Mouse (Mus musculus): ENCODE results near the gene Gm3629. TPM values are rescaled to one million over a fixed set of nuclear protein-coding genes. Genes with fewer than 3 reads are reported as not detected.

Gene Gm3629
- total and polyA plus RNA-seq, 3 experiments, result not detected

Other genes with a start within 250 kb of the Gm3629 start
- not detected in 2 replicates for gene Gm3618, start 246.9 kb downstream of the Gm3629 start, total RNA-seq (2012; rRNA removed)
- not detected for gene Gm3618, start 246.9 kb downstream of the Gm3629 start, polyA plus RNA-seq (2012; ENCODE audit: insufficient read depth in 1 of 2, insufficient read length in 2 of 2, low read depth in 1 of 2, low replicate concordance in 2 of 2, missing spikeins in 1 of 2)
- not detected in 2 replicates for gene Gm16440, start 200.3 kb downstream of the Gm3629 start, total RNA-seq (2012; rRNA removed)
- gene Gm16440, start 200.3 kb downstream of the Gm3629 start, polyA plus RNA-seq (2012; ENCODE audit: insufficient read depth in 1 of 2, insufficient read length in 2 of 2, low read depth in 1 of 2, low replicate concordance in 2 of 2, missing spikeins in 1 of 2), result not detected
- gene Gm3591, start 178.1 kb downstream of the Gm3629 start, total RNA-seq (2012; rRNA removed), result not detected in 2 replicates
- not detected for gene Gm3591, start 178.1 kb downstream of the Gm3629 start, polyA plus RNA-seq (2012; ENCODE audit: insufficient read depth in 1 of 2, insufficient read length in 2 of 2, low read depth in 1 of 2, low replicate concordance in 2 of 2, missing spikeins in 1 of 2)
- gene Gm3594, start 146.0 kb downstream of the Gm3629 start, total RNA-seq (2012; rRNA removed), result not detected in 2 replicates
- not detected for gene Gm3594, start 146.0 kb downstream of the Gm3629 start, polyA plus RNA-seq (2012; ENCODE audit: insufficient read depth in 1 of 2, insufficient read length in 2 of 2, low read depth in 1 of 2, low replicate concordance in 2 of 2, missing spikeins in 1 of 2)
- not detected in 2 replicates for gene Gm8356, start 53.3 kb downstream of the Gm3629 start, total RNA-seq (2012; rRNA removed)
- gene Gm8356, start 53.3 kb downstream of the Gm3629 start, polyA plus RNA-seq (2012; ENCODE audit: insufficient read depth in 1 of 2, insufficient read length in 2 of 2, low read depth in 1 of 2, low replicate concordance in 2 of 2, missing spikeins in 1 of 2), result not detected
- gene Gm3460, start 31.8 kb upstream of the Gm3629 start, total RNA-seq (2012; rRNA removed), result not detected in 2 replicates
- not detected for gene Gm3460, start 31.8 kb upstream of the Gm3629 start, polyA plus RNA-seq (2012; ENCODE audit: insufficient read depth in 1 of 2, insufficient read length in 2 of 2, low read depth in 1 of 2, low replicate concordance in 2 of 2, missing spikeins in 1 of 2)
- not detected in 2 replicates for gene Gm10251, start 93.6 kb upstream of the Gm3629 start, total RNA-seq (2012; rRNA removed)
- not detected for gene Gm10251, start 93.6 kb upstream of the Gm3629 start, polyA plus RNA-seq (2012; ENCODE audit: insufficient read depth in 1 of 2, insufficient read length in 2 of 2, low read depth in 1 of 2, low replicate concordance in 2 of 2, missing spikeins in 1 of 2)
- gene Gm8050, start 129.6 kb upstream of the Gm3629 start, total RNA-seq (2012; rRNA removed), result not detected in 2 replicates
- gene Gm8050, start 129.6 kb upstream of the Gm3629 start, polyA plus RNA-seq (2012; ENCODE audit: insufficient read depth in 1 of 2, insufficient read length in 2 of 2, low read depth in 1 of 2, low replicate concordance in 2 of 2, missing spikeins in 1 of 2), result not detected
- not detected in 2 replicates for gene Gm3636, start 151.7 kb upstream of the Gm3629 start, total RNA-seq (2012; rRNA removed)
- gene Gm3636, start 151.7 kb upstream of the Gm3629 start, polyA plus RNA-seq (2012; ENCODE audit: insufficient read depth in 1 of 2, insufficient read length in 2 of 2, low read depth in 1 of 2, low replicate concordance in 2 of 2, missing spikeins in 1 of 2), result not detected
- not detected in 2 replicates for gene Gm8362, start 183.8 kb upstream of the Gm3629 start, total RNA-seq (2012; rRNA removed)
- gene Gm8362, start 183.8 kb upstream of the Gm3629 start, polyA plus RNA-seq (2012; ENCODE audit: insufficient read depth in 1 of 2, insufficient read length in 2 of 2, low read depth in 1 of 2, low replicate concordance in 2 of 2, missing spikeins in 1 of 2), result not detected
- gene Gm3642, start 249.7 kb upstream of the Gm3629 start, total RNA-seq (2012; rRNA removed), result not detected in 2 replicates
- not detected for gene Gm3642, start 249.7 kb upstream of the Gm3629 start, polyA plus RNA-seq (2012; ENCODE audit: insufficient read depth in 1 of 2, insufficient read length in 2 of 2, low read depth in 1 of 2, low replicate concordance in 2 of 2, missing spikeins in 1 of 2)

All from MEL (cell line).